Mouse (Mus musculus): Measurements from ENCODE around the gene Ripor1.

DNA sequence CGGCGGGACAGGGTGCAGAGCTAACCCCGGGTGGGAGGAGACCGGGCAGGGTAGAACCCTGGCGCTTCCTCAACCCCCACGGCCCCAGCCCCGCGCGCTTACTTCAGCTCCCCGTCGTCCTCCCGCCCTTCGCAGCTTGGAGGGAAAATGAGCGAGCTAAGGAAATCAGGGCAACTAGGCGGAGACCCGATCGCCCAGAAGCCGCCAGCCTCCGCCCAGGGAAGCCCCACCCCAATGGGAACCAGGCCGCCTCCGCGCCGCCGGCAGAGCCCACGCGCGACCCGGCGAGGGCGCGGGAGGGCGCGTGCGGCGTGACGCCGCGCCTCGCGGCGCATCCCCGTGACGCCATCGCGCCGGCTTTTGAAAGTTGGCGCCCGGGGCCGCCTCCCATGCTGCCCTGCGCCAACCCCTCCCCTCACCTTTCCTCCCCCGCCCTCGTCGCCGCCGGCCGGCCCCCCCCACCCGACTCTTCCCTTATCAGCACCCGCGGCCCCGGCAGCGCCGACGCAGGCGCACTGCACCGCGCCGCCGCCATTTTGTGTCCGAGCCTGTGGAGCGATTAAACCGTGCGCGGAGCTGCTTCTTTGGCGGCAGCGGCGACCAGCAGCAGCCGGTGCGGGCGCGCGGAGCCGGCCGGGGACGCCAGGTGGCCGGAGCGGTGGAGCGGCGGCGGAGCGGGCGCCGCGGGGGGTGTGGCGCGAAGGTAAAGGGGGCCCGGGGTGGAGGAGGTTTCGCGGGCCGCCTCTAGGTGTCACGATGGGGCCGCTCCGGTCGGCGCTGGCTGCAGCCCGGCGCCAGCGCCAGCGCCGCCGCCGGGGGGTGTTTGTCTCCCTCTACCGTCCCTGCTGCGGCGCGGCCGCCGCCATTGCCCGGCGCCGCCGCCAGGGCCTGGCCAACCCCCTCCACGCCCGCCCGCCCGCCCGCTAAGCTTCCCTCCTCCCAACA, 31.2 kb downstream of the Ripor1 start, which contains the start of gene Ctcf:
- TF ChIP-seq CTCF (IDR thresholded peaks at IDR 0.05; ENCODE audit: borderline replicate concordance, insufficient read depth, low read length) (no peak), POLR2A (IDR thresholded peaks at IDR 0.05; ENCODE audit: low read depth, low read length) (peak; percentile 56; the same call in 1 of the 2 replicates)

Measured in embryonic fibroblast, embryonic 13.5 days (primary cell).